Mouse (Mus musculus) embryo, embryonic 11 days (tissue): ENCODE results near the gene Dnah5.

Source experiments
- DNase-seq: peaks from one replicate; pipeline ENCODE4 v3.0.0-alpha.2; 2015

The Dnah5 gene

DNA sequence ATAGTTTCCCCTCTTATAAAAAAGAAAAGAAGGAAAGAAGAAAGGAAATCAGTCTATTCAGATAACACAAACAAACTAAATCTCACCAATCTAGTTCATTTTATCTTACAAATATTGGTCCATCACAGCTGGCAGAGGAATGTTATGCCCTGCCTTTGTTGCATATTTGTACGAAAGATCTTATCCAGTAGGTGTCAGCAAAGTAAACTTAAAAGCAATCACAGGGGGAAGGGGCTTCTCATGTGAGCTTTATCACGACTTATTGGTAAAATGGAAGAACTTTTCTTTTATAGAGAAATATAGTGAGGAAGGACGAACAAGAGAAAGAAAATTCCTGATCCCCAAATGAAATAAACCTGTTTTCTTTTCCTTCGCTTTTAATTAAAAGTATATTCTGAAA, 299.3 kb downstream of the Dnah5 start:
- peak; percentile 13 for DNase-seq

- no peak for DNase-seq
Observed at GRCm38 (mm10) chr15:28515176-28515575, 311.6 kb downstream of the Dnah5 start.
